Mouse (Mus musculus): ENCODE data around the gene BC034090. TPM values are rescaled to one million over a fixed set of nuclear protein-coding genes. Genes with fewer than 3 reads are reported as not detected.
A peak's percentile ranks its signal among the peaks of the same experiment; 100 is the strongest.

BC034090 gene
- total and polyA plus RNA-seq, 2 experiments from 2014 or later = 3.7 to 16.1 TPM

- ATAC-seq = peak; percentile 69
- DNase-seq (ENCODE audit: low spot score) = peak; percentile 77
- H3K36me3 ChIP-seq (ENCODE audit: insufficient read depth, low read length) = no peaks in the 10 kb centered on the region; the same call in 1 of the 2 replicates
- H3K9me3 ChIP-seq (ENCODE audit: low read length) = no peaks in the 10 kb centered on the region
- H3K4me1 ChIP-seq (ENCODE audit: insufficient read depth, low read length) = peaks cover 41% of the 10 kb centered on the region
- TF ChIP-seq CTCF (IDR thresholded peaks at IDR 0.05; ENCODE audit: low read depth) = no peak
- H3K9ac ChIP-seq (replicated peaks; ENCODE audit: low read length) = peak overlapping the region; percentile 28; the same call in 1 of the 2 replicates
- no peak overlapping the region for H3K4me3 ChIP-seq (ENCODE audit: low read length)
- no peaks in the 10 kb centered on the region for H3K27me3 ChIP-seq (ENCODE audit: insufficient read depth, low read length)
- WGBS = 20% methylated on average over 6 of the region's 6 CpGs
- 0 out of 2 replicates have a peak overlapping the region, but pooled peaks have one; percentile 13 for H3K4me2 ChIP-seq (ENCODE audit: low read depth, low read length)
- H3K27ac ChIP-seq = peak overlapping the region; percentile 70
Observed at GRCm38 (mm10) chr1:155212493-155212892, 31.8 kb downstream of the BC034090 start.

- no peak for TF ChIP-seq CTCF (IDR thresholded peaks at IDR 0.05; ENCODE audit: low read depth)
- no peaks in the 10 kb centered on the region for H3K9me3 ChIP-seq (ENCODE audit: low read length)
- peak overlapping the region; percentile 70 for H3K27ac ChIP-seq
- no peaks in the 10 kb centered on the region; the same call in 1 of the 2 replicates for H3K36me3 ChIP-seq (ENCODE audit: insufficient read depth, low read length)
- WGBS = 24% methylated on average over 4 of the region's 4 CpGs
- H3K4me1 ChIP-seq (ENCODE audit: insufficient read depth, low read length) = peaks cover 41% of the 10 kb centered on the region
- 0 out of 2 replicates have a peak overlapping the region, but pooled peaks have one; percentile 13 for H3K4me2 ChIP-seq (ENCODE audit: low read depth, low read length)
- no peaks in the 10 kb centered on the region for H3K27me3 ChIP-seq (ENCODE audit: insufficient read depth, low read length)
- H3K9ac ChIP-seq (replicated peaks; ENCODE audit: low read length) = peak overlapping the region; percentile 28; the same call in 1 of the 2 replicates
- ATAC-seq (no peak), DNase-seq (ENCODE audit: low spot score) (no peak)
- H3K4me3 ChIP-seq (ENCODE audit: low read length) = no peak overlapping the region
Observed at GRCm38 (mm10) chr1:155212081-155212480, 32.2 kb downstream of the BC034090 start.

- no peak overlapping the region for H3K9ac ChIP-seq (replicated peaks; ENCODE audit: low read length)
- no peak overlapping the region for H3K4me2 ChIP-seq (ENCODE audit: low read depth, low read length)
- H3K27ac ChIP-seq = peak overlapping the region; percentile 65; the same call in 1 of the 2 replicates
- no peaks in the 10 kb centered on the region for H3K9me3 ChIP-seq (ENCODE audit: low read length)
- H3K4me3 ChIP-seq (ENCODE audit: low read length) = no peak overlapping the region
- peaks cover 37% of the 10 kb centered on the region for H3K4me1 ChIP-seq (ENCODE audit: insufficient read depth, low read length)
- DNase-seq (ENCODE audit: low spot score) = no peak
- ATAC-seq = no peak
- H3K36me3 ChIP-seq (ENCODE audit: insufficient read depth, low read length) = no peaks in the 10 kb centered on the region; the same call in 1 of the 2 replicates
- no peaks in the 10 kb centered on the region for H3K27me3 ChIP-seq (ENCODE audit: insufficient read depth, low read length)
- no peak for TF ChIP-seq CTCF (IDR thresholded peaks at IDR 0.05; ENCODE audit: low read depth)
- WGBS = 50% methylated on average over 7 of the region's 7 CpGs
Observed at GRCm38 (mm10) chr1:155211017-155211416, 33.2 kb downstream of the BC034090 start.

DNA sequence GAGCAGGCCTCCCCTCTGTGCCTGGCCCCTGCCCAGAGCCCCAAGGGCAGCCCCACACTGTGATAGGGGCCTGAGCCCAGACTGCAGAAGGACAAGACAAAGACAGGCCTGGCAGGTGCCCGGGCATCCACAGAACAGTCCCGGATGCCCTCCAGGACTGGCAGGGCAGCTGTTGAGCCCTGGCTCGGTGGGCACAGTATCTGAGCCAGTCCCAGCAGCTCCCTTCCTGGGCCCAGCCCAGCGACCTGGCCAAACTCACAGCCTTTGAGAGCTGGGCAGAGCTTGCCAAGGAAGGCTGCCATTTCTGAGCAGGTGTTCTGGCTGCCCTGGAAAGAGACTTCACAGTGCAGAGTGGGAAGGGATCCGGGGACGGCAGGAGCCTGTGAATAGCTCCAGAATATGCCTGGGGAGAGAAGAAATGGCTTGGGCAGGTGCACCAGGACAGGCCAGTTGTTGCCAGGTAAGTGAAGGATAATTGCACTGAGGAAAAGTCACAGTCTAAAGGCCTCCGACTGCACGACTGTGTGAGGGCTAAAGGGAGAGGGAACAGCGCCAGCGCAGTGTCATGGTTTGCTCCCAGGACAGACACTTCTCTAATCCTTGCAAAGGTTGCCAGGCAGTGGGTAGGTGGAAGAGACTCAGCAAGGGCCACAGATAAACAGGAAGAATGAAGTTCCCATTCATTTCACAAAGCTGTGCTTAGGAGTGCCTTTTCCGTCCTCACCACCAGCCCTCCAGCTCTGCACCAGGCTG lies 34.1 kb downstream of the BC034090 start:
- no peak overlapping the region for H3K4me2 ChIP-seq (ENCODE audit: low read depth, low read length)
- 0 out of 2 replicates have a peak overlapping the region, but pooled peaks have one; percentile 9 for H3K9ac ChIP-seq (replicated peaks; ENCODE audit: low read length)
- ATAC-seq (peak; percentile 75), DNase-seq (ENCODE audit: low spot score) (peak; percentile 83)
- H3K4me1 ChIP-seq (ENCODE audit: insufficient read depth, low read length) = peaks cover 42% of the 10 kb centered on the region
- no peak overlapping the region for H3K4me3 ChIP-seq (ENCODE audit: low read length)
- no peaks in the 10 kb centered on the region for H3K9me3 ChIP-seq (ENCODE audit: low read length)
- H3K36me3 ChIP-seq (ENCODE audit: insufficient read depth, low read length) = no peaks in the 10 kb centered on the region; the same call in 1 of the 2 replicates
- H3K27ac ChIP-seq = peak overlapping the region; percentile 65; the same call in 1 of the 2 replicates
- H3K27me3 ChIP-seq (ENCODE audit: insufficient read depth, low read length) = no peaks in the 10 kb centered on the region
- no peak for TF ChIP-seq CTCF (IDR thresholded peaks at IDR 0.05; ENCODE audit: low read depth)
- 37% methylated on average over 11 of the region's 11 CpGs for WGBS

- H3K4me2 ChIP-seq (ENCODE audit: low read depth, low read length) = no peak overlapping the region
- H3K36me3 ChIP-seq (ENCODE audit: insufficient read depth, low read length) = no peaks in the 10 kb centered on the region; the same call in 1 of the 2 replicates
- no peaks in the 10 kb centered on the region for H3K9me3 ChIP-seq (ENCODE audit: low read length)
- TF ChIP-seq CTCF (IDR thresholded peaks at IDR 0.05; ENCODE audit: low read depth) = no peak
- WGBS = 55% methylated on average over 3 of the region's 3 CpGs
- DNase-seq (ENCODE audit: low spot score) = no peak
- no peak overlapping the region for H3K9ac ChIP-seq (replicated peaks; ENCODE audit: low read length)
- H3K4me1 ChIP-seq (ENCODE audit: insufficient read depth, low read length) = peaks cover 49% of the 10 kb centered on the region
- no peak for ATAC-seq
- H3K4me3 ChIP-seq (ENCODE audit: low read length) = no peak overlapping the region
- no peaks in the 10 kb centered on the region for H3K27me3 ChIP-seq (ENCODE audit: insufficient read depth, low read length)
- H3K27ac ChIP-seq = no peak overlapping the region
Observed at GRCm38 (mm10) chr1:155207859-155208258, 36.4 kb downstream of the BC034090 start.

- WGBS = 44% methylated on average over 19 of the region's 19 CpGs
- H3K36me3 ChIP-seq (ENCODE audit: insufficient read depth, low read length) = no peaks in the 10 kb centered on the region; the same call in 1 of the 2 replicates
- no peaks in the 10 kb centered on the region for H3K9me3 ChIP-seq (ENCODE audit: low read length)
- no peak overlapping the region for H3K9ac ChIP-seq (replicated peaks; ENCODE audit: low read length)
- TF ChIP-seq CTCF (IDR thresholded peaks at IDR 0.05; ENCODE audit: low read depth) = no peak
- no peak overlapping the region for H3K4me3 ChIP-seq (ENCODE audit: low read length)
- DNase-seq (ENCODE audit: low spot score) (peak; percentile 71), ATAC-seq (0 out of 2 replicates have a peak, but pooled peaks have one; percentile 10)
- peaks cover 35% of the 10 kb centered on the region for H3K4me1 ChIP-seq (ENCODE audit: insufficient read depth, low read length)
- no peaks in the 10 kb centered on the region for H3K27me3 ChIP-seq (ENCODE audit: insufficient read depth, low read length)
- no peak overlapping the region for H3K4me2 ChIP-seq (ENCODE audit: low read depth, low read length)
- peak overlapping the region; percentile 17 for H3K27ac ChIP-seq
Observed at GRCm38 (mm10) chr1:155205822-155206660, 38.2 kb downstream of the BC034090 start.

Data from hindbrain, postnatal 0 days (tissue).